8 mouse cellular contexts compared by ENCODE assay signal in genomic region chr4:82934308-82934707, GRCm38 (mm10). TPM values are rescaled to one million over a fixed set of nuclear protein-coding genes. Genes with fewer than 3 reads are reported as not detected.
DNase-seq lines count a peak whose midpoint lies in the region; ATAC-seq lines count a peak whose summit lies in the region.

No protein-coding gene starts in this region.

- H3K27ac ChIP-seq in kidney, embryonic 15.5 days, result no peak overlapping the region

- peak overlapping the region; percentile 24; the same call in 1 of the 2 replicates for H3K4me2 ChIP-seq in kidney, embryonic 15.5 days

- no peaks in the 10 kb centered on the region for H3K27me3 ChIP-seq in kidney, embryonic 15.5 days

- DNase-seq in right cerebral cortex, postnatal 4 days, result peak; percentile 23
- no peak for DNase-seq in right cerebral cortex, postnatal 36 days (ENCODE audit: low spot score in 2 of 2)
- peak; percentile 72 to 76 for DNase-seq in cerebellum, postnatal 14 days
- no peak for DNase-seq in T-cell, adult 2 months (ENCODE audit: low spot score)

- no peaks in the 10 kb centered on the region for H3K9me3 ChIP-seq in kidney, embryonic 15.5 days (replicated peaks)

- no peak overlapping the region for H3K9ac ChIP-seq in kidney, embryonic 15.5 days

- peak; percentile 71 for ATAC-seq in granulocyte monocyte progenitor cell, adult 5-6 weeks (replicated peaks; ENCODE audit: poor library complexity, severe bottlenecking)
- peak; percentile 87 for ATAC-seq in kidney, embryonic 15.5 days (replicated peaks; ENCODE audit: low FRiP score)
- ATAC-seq in megakaryocyte-erythroid progenitor cell, adult 5-6 weeks (replicated peaks; ENCODE audit: low FRiP score, low TSS enrichment, poor library complexity, severe bottlenecking), result peak; percentile 75
- ATAC-seq in inflammation-experienced regulatory T-cells, adult 6 months, result no peak

- no peaks in the 10 kb centered on the region for H3K4me1 ChIP-seq in kidney, embryonic 15.5 days

- H3K36me3 ChIP-seq in kidney, embryonic 15.5 days, result peaks cover 40% of the 10 kb centered on the region

- 17% methylated on average over 5 of the region's 5 CpGs for WGBS in kidney, embryonic 15.5 days

- H3K4me3 ChIP-seq in kidney, embryonic 15.5 days (replicated peaks), result no peak overlapping the region

RNA-seq across cellular contexts. Expression of gene Cer1, which starts 49.4 kb away (rescaled TPM):
- not detected in 2 replicates for total RNA-seq in granulocyte monocyte progenitor cell, adult 5-6 weeks (2014; fragmentation: Nextera tagmentation)
- total RNA-seq in granulocyte monocyte progenitor cell, adult 5-6 weeks (2017), result not detected in 2 replicates
- 0.09 TPM in 1 of 2 replicates, not detected in the other for polyA plus RNA-seq in kidney, embryonic 15.5 days (2015; fragmentation: Nextera tagmentation; extraction: Ambion mirVana)
- total RNA-seq in megakaryocyte-erythroid progenitor cell, adult 5-6 weeks (2014; fragmentation: Nextera tagmentation), result not detected in 2 replicates
- total RNA-seq in megakaryocyte-erythroid progenitor cell, adult 5-6 weeks (2017), result not detected in 2 replicates
- not detected for polyA plus RNA-seq in inflammation-experienced regulatory T-cells, adult 6 months (2017; shearing (Covaris generic))

Comparison
In these comparisons a context has a peak if more than half of its experiments do, and no peak if none do; other contexts are left out.
1. DNase-seq: peak in right cerebral cortex, postnatal 4 days (single experiment) and cerebellum, postnatal 14 days (2 of 2); none in right cerebral cortex, postnatal 36 days (0 of 2) and T-cell, adult 2 months (single experiment).